Mouse (Mus musculus) heart, embryonic 10.5 days (tissue): ENCODE measurements around the gene Bsdc1. TPM values are rescaled to one million over a fixed set of nuclear protein-coding genes. Genes with fewer than 3 reads are reported as not detected.
A peak's percentile ranks its signal among the peaks of the same experiment; 100 is the strongest.
"Not testable (repeated sequence)": the region's sequence is repeated elsewhere in the genome, so short reads cannot be mapped to it uniquely, and the experiment has no call there.

ENCODE experiments used
- DNase-seq: peaks from one replicate; pipeline ENCODE4 v3.0.0-alpha.2; 2017; ENCODE audit warnings: low spot score
- H3K27ac ChIP-seq: fragments of 300-500 bp; sonication (generic); 2 replicates; pipeline ENCODE4 v1.5.1; 2016; ENCODE audit warnings: mild to moderate bottlenecking
- H3K27me3 ChIP-seq: fragments of 300-500 bp; sonication (generic); 2 replicates; pipeline ENCODE4 v1.6.1; 2016; ENCODE audit warnings: mild to moderate bottlenecking; ENCODE audit not compliant: poor library complexity, insufficient read depth, severe bottlenecking
- H3K36me3 ChIP-seq: fragments of 300-500 bp; sonication (generic); 2 replicates; pipeline ENCODE4 v1.6.1; 2016; ENCODE audit warnings: mild to moderate bottlenecking, moderate library complexity
- H3K4me1 ChIP-seq: fragments of 300-500 bp; sonication (generic); 2 replicates; pipeline ENCODE4 v1.6.1; 2016; ENCODE audit warnings: mild to moderate bottlenecking
- H3K4me3 ChIP-seq: fragments of 300-500 bp; sonication (generic); 2 replicates; pipeline ENCODE4 v1.5.1; 2016; ENCODE audit warnings: mild to moderate bottlenecking, moderate library complexity
- H3K9me3 ChIP-seq: fragments of 300-500 bp; sonication (generic); 2 replicates; pipeline ENCODE4 v1.6.1; 2016; ENCODE audit warnings: mild to moderate bottlenecking, moderate library complexity
- WGBS: fragments of 180-500 bp; shearing (Covaris S2); methylation state at CpG from one replicate; pipeline ENCODE4 v1.1.7; 2016; 5-methylcytosine and 5-hydroxymethylcytosine counted together
- polyA plus RNA-seq: library from polyadenylated mRNA; unstranded; fragments of >200 nt; fragmentation: Nextera tagmentation; extraction: Ambion mirVana; gene quantifications from 2 replicates; pipeline ENCODE4 v1.2.1, GENCODE M21; 2016

The Bsdc1 gene
- polyA plus RNA-seq, 1 experiment from 2014 or later, result 22.9 TPM

DNA sequence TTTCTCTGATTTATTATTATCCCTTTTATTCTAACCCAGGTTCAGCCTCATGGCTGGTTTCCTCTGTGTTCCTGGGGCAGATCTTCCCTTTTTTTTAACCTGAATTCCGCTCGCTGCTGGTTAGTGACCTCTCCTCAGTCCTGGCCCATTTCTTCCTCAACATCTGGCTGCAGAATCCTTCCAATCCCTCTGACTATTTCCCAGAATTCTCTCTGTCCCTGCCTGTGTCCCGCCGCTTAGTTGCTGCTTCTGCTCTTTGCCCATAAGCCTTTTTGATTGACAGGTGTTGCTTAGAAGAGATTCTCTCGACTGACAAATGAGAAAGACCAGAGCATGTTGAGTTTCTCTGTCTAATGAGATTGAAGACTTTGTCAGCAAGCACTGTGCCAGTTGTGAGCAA, 5.3 kb upstream of the Bsdc1 start:
- no peak overlapping the region for H3K4me3 ChIP-seq
- no peaks in the 10 kb centered on the region for H3K36me3 ChIP-seq
- DNase-seq, result no peak
- H3K27ac ChIP-seq, result no peak overlapping the region
- no peaks in the 10 kb centered on the region for H3K9me3 ChIP-seq
- peaks cover 3% of the 10 kb centered on the region; the same call in 1 of the 2 replicates for H3K4me1 ChIP-seq
- WGBS, result 44% methylated on average over 5 of the region's 5 CpGs
- H3K27me3 ChIP-seq, result no peaks in the 10 kb centered on the region

DNA sequence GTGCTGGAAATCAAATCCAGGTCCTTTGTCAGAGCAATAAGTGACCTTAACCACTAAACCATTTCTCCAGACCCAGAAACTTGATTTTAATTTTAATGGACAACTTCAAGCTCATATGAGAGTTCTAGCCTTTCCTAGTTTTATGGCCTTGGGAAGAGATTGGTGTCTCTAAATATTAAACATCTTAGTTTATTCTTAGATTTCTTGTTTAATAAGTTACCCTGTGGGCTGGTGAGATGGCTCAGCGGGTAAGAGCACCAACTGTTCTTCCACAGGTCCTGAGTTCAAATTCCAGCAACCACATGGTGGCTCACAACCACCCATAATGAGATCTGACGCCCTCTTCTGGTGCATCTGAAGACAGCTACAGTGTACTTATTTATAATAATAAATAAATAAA, 4.1 kb upstream of the Bsdc1 start:
- H3K36me3 ChIP-seq, H3K4me3 ChIP-seq, DNase-seq, H3K4me1 ChIP-seq, H3K9me3 ChIP-seq, H3K27me3 ChIP-seq, H3K27ac ChIP-seq: not testable (repeated sequence)
- WGBS, result 71% methylated on average over 2 of the region's 2 CpGs

DNA sequence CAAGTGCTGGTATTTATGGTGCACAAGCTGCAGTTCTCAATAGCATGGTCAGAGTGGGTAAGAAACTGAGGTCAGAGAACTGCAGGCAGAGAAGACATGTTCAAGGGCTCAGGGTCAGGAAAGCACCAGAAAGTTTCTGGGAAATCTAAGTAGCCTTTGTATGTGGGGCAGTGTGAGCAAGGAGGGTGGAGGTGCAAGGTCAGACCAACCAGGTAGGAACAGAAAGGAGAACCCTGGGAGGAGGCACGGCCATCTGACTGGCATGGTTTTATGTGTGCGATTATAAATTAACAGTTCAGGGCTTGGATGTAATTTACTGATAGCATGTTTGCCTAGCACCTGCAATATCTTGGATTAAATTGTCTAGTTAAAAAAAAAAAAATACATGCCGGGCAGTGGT, 1.7 kb upstream of the Bsdc1 start:
- 89% methylated on average over 3 of the region's 3 CpGs for WGBS
- Histone ChIP-seq H3K4me1 (peaks cover 13% of the 10 kb centered on the region), H3K4me3 (no peak overlapping the region), H3K36me3 (peaks cover 7% of the 10 kb centered on the region; the same call in 1 of the 2 replicates), H3K27ac (no peak overlapping the region), H3K27me3 (no peaks in the 10 kb centered on the region), H3K9me3 (no peaks in the 10 kb centered on the region)
- DNase-seq, result no peak

- H3K27ac ChIP-seq, result peak overlapping the region; percentile 90
- peak overlapping the region; percentile 75 for H3K4me3 ChIP-seq
- peaks cover 18% of the 10 kb centered on the region for H3K36me3 ChIP-seq
- H3K4me1 ChIP-seq, result peaks cover 13% of the 10 kb centered on the region
- H3K27me3 ChIP-seq, result no peaks in the 10 kb centered on the region
- DNase-seq, result no peak
- no peaks in the 10 kb centered on the region for H3K9me3 ChIP-seq
- under 1% methylated on average over 4 of the region's 4 CpGs for WGBS
These were observed 576 bp upstream of the Bsdc1 start for GRCm38 (mm10) chr4:129460827-129461182.

- H3K36me3 ChIP-seq, result peaks cover 31% of the 10 kb centered on the region
- peaks cover 13% of the 10 kb centered on the region for H3K4me1 ChIP-seq
- H3K4me3 ChIP-seq, result peak overlapping the region; percentile 75
- peak overlapping the region; percentile 90 for H3K27ac ChIP-seq
- H3K27me3 ChIP-seq, result no peaks in the 10 kb centered on the region
- DNase-seq, result no peak
- WGBS, result 40% methylated on average over 3 of the region's 3 CpGs
- no peaks in the 10 kb centered on the region for H3K9me3 ChIP-seq
These were observed 737 bp downstream of the Bsdc1 start for GRCm38 (mm10) chr4:129462118-129462517.

- no peak for DNase-seq
- H3K36me3 ChIP-seq, result peaks cover 44% of the 10 kb centered on the region
- no peaks in the 10 kb centered on the region for H3K9me3 ChIP-seq
- 85% methylated on average over 24 of the region's 24 CpGs for WGBS
- H3K27me3 ChIP-seq, result no peaks in the 10 kb centered on the region
- H3K27ac ChIP-seq, result no peak overlapping the region
- no peak overlapping the region for H3K4me3 ChIP-seq
- peaks cover 13% of the 10 kb centered on the region for H3K4me1 ChIP-seq
These were observed 2.0 kb downstream of the Bsdc1 start for GRCm38 (mm10) chr4:129463097-129464059.

DNA sequence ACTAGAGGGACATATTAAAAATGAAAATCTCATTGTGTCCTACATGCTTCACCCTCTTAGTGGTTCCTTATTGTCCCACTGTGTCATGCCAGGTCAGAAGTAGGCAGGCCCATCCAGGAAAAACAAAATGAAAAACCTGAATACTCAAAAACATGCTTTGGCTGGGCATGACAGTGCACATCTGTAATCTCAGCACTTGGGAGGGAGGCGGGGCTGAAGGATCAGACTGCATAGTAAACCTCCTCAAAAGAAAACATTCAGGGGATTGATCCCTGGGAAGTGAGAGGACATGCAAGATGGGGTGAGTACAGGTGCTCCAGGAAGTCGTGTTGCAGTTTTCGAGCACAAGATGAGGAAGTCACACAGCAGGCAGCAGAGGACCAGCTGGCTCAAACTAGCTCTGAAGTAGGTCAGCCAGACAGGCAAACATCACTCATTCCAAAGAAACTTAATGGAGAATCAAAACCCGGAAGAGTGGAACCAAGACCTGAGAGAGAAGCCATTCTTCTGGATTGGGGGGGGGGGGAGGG, 3.0 kb downstream of the Bsdc1 start:
- Histone ChIP-seq H3K36me3 (peaks cover 53% of the 10 kb centered on the region), H3K9me3 (no peaks in the 10 kb centered on the region), H3K4me1 (peaks cover 13% of the 10 kb centered on the region), H3K27ac (no peak overlapping the region), H3K4me3 (no peak overlapping the region), H3K27me3 (no peaks in the 10 kb centered on the region)
- WGBS, result 77% methylated on average over 4 of the region's 4 CpGs
- DNase-seq, result no peak

GRCm38 (mm10) chr4:129476047-129476446, 14.7 kb downstream of the Bsdc1 start:
- peaks cover 87% of the 10 kb centered on the region for H3K36me3 ChIP-seq
- WGBS, result 88% methylated on average over 11 of the region's 11 CpGs
- H3K9me3 ChIP-seq, result no peaks in the 10 kb centered on the region
- no peaks in the 10 kb centered on the region; the same call in 1 of the 2 replicates for H3K4me1 ChIP-seq
- no peak overlapping the region for H3K27ac ChIP-seq
- H3K27me3 ChIP-seq, result no peaks in the 10 kb centered on the region
- no peak overlapping the region for H3K4me3 ChIP-seq
- no peak for DNase-seq

GRCm38 (mm10) chr4:129479863-129480262, 18.5 kb downstream of the Bsdc1 start:
- no peak overlapping the region for H3K27ac ChIP-seq
- no peak overlapping the region for H3K4me3 ChIP-seq
- H3K27me3 ChIP-seq, result no peaks in the 10 kb centered on the region
- no peaks in the 10 kb centered on the region for H3K4me1 ChIP-seq
- DNase-seq, result no peak
- WGBS, result 82% methylated on average over 3 of the region's 3 CpGs
- H3K9me3 ChIP-seq, result no peaks in the 10 kb centered on the region
- H3K36me3 ChIP-seq, result peaks cover 88% of the 10 kb centered on the region

DNA sequence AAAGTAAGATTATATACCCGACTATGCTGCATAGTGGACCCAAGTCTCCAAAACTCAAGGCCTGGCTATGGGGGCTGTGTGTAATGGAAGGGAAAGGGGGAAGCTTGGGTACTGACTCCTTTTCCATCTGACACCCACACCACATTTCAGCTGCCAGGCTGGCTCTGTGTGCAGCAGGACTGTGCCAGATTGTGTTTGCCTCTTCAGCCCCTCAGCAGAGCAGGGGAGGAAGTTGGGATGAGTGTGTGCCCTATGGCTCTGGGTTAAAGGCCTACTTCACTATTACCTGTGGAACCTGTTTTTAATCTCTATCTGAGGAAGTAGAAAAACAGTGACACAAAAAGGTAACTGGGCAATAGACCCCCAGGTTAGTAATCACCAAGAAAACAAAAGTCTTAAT, 19.7 kb downstream of the Bsdc1 start:
- DNase-seq, result no peak
- H3K4me3 ChIP-seq, result no peak overlapping the region
- no peaks in the 10 kb centered on the region for H3K9me3 ChIP-seq
- H3K4me1 ChIP-seq, result no peaks in the 10 kb centered on the region
- H3K36me3 ChIP-seq, result peaks cover 89% of the 10 kb centered on the region
- no peak overlapping the region for H3K27ac ChIP-seq
- 88% methylated on average over 1 of the region's 1 CpGs for WGBS
- H3K27me3 ChIP-seq, result no peaks in the 10 kb centered on the region

- H3K4me1 ChIP-seq, result peaks cover 20% of the 10 kb centered on the region
- peak within 1 kb of the TSS; percentile 36; the same call in 1 of the 2 replicates for H3K27ac ChIP-seq
- H3K36me3 ChIP-seq, result peaks cover 35% of the 10 kb centered on the region
- H3K27me3 ChIP-seq, result peaks cover 42% of the 10 kb centered on the region
- peak within 1 kb of the TSS; percentile 62 for H3K4me3 ChIP-seq
- WGBS, result 4% methylated on average over 70 of the region's 70 CpGs
- H3K9me3 ChIP-seq, result no peaks in the 10 kb centered on the region
- no peak for DNase-seq
These were observed 29.8 kb downstream of the Bsdc1 start, which contains the start of the genes Tssk3 and Fam229a for GRCm38 (mm10) chr4:129490972-129491880. TSS of gene Tssk3 (minus strand) at chr4:129491022. TSS of gene Fam229a (plus strand) at chr4:129491190.

GRCm38 (mm10) chr4:129494681-129495080, 33.3 kb downstream of the Bsdc1 start:
- 66% methylated on average over 7 of the region's 7 CpGs for WGBS
- H3K27ac ChIP-seq, result no peak overlapping the region

More at GRCm38 (mm10) chr4:129494681-129495080, 33.3 kb downstream of the Bsdc1 start:
- Histone ChIP-seq H3K4me1 (peaks cover 48% of the 10 kb centered on the region), H3K27me3 (peaks cover 39% of the 10 kb centered on the region), H3K36me3 (0 out of 2 replicates have a peak, but pooled peaks cover 2% of the 10 kb centered on the region), H3K4me3 (no peak overlapping the region), H3K9me3 (no peaks in the 10 kb centered on the region)
- no peak for DNase-seq
